Mouse (Mus musculus) left cerebral cortex, adult 11 months (tissue): ENCODE measurements around the gene Tmc3.

Experiments
- DNase-seq: peaks from one replicate; pipeline ENCODE4 v3.0.0; 2022; ENCODE audit warnings: low spot score

Gene Tmc3

GRCm38 (mm10) chr7:83584639-83585471 lies at the start of gene Tmc3:
Tmc3 (plus strand) TSS chr7:83584927.
- DNase-seq = peak; percentile 29

DNA sequence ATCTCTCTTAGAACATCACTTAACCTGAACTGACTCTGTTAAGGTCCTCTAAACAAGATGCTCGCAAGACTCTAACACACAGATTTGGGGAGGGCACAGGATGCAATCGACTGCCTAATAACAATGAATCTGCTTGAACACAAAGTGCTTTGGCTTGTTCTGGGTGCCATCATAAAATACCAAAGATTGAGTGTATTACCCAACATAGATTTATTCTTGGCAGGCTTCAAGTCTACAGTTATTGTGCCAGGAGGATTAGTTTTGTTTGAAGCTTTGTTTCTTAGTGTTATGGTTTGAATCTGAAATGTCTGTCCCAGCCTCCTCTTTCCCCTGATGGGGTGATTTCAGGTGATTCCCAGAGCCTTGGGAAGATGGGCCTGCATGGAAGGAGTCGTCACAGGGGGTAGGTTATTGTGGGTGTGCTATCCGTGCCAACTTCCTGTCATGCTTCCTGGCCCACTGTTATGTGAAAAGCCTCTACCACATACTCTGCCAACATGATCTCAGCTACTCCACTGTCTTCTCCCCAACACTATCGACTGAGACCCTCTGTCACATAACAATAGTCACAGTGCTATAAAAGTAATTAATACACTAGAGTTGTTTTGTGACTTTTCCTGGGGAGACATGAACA lies 43.1 kb upstream of the Tmc3 start:
- DNase-seq = no peak

GRCm38 (mm10) chr7:83548686-83549352 lies 35.9 kb upstream of the Tmc3 start:
- DNase-seq = no peak

DNA sequence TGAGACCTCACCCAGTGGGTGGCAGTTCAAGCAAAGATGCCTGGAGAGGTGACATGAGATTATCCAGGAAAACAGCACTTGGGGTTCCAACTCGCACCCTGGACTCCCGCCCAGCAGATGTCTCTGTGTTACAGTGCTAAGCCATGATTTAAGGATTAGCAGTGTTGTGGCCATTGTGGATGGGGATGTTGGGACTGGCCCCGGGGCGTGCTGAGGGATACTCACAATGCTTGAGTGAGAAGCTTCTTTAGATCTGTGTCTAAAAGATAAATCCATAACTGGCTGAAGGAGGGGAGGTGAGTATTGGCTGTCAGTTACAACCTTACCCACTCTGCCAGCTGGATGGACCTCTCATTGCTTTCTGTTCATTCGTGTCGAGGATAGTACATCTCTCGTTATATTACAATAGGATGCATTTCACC lies 35.4 kb upstream of the Tmc3 start:
- no peak for DNase-seq

DNA sequence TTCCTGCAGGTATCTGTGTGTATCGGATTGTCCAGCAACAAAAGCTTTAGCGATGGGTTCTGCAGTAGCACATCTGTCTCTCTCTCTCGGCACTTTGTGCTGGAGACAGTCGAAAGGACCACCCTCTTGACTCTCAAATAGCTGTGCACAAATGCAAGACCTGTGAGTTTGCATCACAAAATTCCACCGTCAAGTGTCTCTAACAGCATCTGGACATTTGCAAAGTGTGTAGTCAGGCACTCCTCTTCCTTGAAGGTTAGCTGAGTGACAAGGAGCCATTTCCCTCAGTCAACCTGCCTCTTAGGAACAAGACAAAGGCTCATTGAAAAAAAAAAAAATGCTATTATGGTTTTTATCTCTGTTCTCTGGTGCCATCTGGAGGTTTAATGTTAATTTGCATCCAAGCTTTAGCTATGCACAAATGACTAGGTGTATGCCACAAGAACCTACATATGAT lies 34.7 kb upstream of the Tmc3 start:
- DNase-seq = peak; percentile 55

DNA sequence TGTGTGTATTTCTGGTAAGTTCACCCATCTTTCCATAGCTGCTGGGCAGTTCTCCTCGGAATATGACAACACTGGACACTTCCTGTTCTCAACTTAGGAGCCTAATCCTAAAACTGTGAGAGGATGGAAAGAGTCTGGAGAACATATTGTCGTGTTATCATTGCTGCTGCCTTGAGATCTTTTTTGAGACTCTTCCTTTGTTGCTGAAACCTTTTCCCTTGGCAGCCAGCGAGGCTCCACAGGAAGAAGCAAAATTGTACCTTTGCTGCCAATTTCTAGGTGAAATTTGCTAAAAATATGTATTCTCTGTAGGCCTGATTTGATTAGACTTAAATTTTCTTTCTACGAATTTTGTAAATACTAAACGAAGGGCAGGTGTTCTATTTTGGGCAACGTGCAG lies 30.2 kb upstream of the Tmc3 start:
- no peak for DNase-seq

DNA sequence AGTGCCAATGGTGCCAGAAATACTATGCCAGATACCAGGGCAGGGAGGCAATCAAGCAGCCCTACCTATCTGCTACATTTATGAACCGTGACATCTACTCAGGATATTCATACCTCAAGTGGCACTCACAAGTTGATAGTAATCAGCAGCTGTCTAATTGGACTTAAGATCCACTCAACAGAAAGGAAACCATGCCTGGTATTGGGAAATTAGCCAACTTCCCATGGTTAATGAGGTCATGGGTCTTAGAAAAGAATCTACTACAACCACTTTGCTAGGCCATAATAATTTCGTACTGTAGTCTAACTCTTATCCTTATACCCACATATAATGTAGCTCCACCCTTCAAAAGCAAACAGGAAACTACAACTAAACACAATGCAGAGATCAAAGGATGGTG lies 28.2 kb upstream of the Tmc3 start:
- no peak for DNase-seq

DNA sequence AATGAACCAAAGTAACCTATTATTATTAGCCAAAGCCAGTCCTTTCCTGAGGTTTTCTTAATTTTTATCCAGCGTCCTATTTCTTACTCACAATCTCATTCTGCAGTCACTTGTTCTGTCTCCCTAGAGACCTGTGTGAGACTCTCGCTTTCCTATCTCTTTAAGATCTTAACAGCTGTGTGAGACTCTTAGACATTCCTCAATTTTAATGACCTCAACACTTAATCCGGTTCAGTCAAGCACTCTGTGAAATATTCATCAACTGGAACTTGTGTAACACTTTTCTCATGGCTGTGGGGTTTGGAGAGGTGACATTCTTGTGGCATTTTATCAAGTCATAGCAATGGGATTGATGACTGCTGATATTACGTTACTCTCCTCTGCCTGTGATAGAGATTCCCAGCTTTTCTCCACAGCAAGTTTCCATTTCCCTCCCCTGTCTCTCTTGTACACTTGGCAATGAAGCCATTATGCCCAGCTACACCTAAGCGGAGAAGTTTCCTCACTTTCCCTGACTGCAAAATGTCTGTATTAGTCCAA lies 25.9 kb upstream of the Tmc3 start:
- no peak for DNase-seq

DNA sequence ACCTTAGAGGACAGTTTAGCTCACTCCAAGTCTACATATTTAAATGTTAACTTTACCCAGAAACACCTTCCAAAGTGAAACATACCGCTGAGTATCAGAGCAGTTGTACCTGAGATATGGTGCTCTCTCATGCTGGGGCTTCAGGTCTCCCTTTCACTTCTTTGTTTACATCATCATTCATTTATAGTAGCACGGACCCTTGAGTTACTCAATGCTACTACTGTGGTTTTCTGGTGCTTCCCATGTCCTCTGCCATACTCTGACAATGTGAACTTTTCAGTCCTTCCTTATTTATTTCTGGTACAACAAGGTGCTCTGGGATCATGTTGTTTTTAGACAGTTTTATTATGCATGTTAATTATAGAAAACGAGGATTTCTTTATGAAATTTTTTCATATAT lies 25.2 kb upstream of the Tmc3 start:
- DNase-seq = no peak

- DNase-seq = no peak
Measured at GRCm38 (mm10) chr7:83561849-83562248, 22.9 kb upstream of the Tmc3 start.

DNA sequence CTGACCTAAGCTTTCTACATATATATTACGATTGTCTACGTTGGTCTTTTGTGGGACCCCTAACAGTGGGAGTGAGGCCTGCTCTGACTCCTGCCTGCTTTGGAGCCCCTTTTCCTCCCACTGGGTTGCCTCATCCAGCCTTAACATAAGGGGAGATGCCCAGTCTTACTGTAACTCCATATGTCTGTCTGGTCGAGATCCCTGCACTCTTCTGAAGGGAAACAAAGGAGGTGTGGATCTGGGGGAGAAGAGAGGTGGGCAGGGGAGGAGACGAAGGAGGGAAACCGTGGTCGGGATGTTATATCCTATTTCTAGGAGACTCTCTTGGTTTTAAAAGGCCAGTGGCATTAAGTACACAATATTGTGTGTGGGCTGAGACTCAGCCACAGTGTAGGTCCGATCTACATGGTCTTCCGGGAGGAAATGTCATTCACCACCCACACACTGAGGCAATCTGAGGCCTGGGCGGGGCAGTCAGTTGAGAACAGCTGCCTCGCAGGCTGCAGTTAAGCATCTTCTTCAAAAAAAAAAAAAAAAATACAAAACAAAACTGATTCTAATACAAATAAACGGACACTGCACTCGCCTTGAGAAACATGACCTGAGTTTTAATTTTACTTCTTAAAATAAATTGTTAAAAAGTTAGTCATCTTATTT lies 20.0 kb upstream of the Tmc3 start:
- no peak for DNase-seq

- no peak for DNase-seq
Measured at GRCm38 (mm10) chr7:83565976-83566375, 18.8 kb upstream of the Tmc3 start.

DNA sequence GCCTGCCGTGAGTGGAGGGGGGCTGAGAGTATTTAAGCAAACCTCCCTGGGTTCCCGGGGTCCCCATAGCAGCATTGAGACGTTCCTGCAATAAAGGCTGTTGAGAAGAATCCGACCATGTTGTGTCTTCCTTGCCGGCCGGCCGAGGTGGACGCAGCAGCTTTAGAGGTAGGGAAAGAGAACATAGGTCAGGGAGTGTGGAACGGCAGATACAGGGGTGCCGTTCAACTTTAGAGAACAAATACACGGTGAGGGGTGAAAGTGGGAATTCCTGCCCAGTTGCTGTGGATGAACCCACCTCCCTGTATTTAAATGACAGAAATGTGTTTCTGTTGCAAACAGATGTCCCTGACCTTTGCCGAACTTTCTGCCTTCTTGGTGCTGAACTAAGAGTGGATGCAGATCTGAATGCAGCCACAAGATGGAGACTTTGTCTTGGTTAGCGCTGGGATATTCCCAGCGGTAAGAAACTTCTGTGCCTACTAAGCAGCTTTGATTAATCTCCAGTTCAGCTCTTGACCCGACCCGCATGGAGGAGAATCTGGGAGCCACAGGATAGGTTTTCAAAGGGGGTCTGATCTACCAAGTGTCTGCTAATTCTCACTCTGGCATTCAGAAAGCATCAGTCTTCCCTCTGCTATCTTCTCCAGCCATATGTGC lies 16.8 kb upstream of the Tmc3 start:
- no peak for DNase-seq

- DNase-seq = no peak
Measured at GRCm38 (mm10) chr7:83568815-83569214, 15.9 kb upstream of the Tmc3 start.

GRCm38 (mm10) chr7:83569436-83569835 lies 15.3 kb upstream of the Tmc3 start:
- no peak for DNase-seq

- no peak for DNase-seq
Measured at GRCm38 (mm10) chr7:83571077-83571476, 13.7 kb upstream of the Tmc3 start.

GRCm38 (mm10) chr7:83571901-83572300 lies 12.8 kb upstream of the Tmc3 start:
- DNase-seq = no peak

- no peak for DNase-seq
Measured at GRCm38 (mm10) chr7:83572451-83572850, 12.3 kb upstream of the Tmc3 start.

- DNase-seq = no peak
Measured at GRCm38 (mm10) chr7:83580946-83581345, 3.8 kb upstream of the Tmc3 start.

DNA sequence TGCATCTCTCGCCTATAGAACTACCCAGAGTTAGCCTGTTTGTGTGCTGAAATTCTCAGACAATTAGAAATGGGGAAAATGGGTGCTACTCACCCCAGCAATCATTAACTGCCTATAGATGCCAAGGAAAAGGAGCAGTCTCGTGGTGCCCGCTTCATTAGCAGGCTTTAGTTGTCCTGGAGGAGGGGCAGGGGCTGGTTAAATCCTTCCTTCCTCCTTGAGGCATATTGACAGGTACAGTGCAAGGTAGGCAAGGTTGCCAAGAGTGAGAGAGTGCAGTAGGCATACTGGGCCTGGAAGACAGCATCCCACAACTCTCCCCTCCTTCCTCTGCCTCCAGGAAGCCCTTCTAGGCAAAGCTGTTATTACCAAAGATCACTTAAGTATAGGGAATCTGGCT lies 9.3 kb downstream of the Tmc3 start:
- no peak for DNase-seq

DNA sequence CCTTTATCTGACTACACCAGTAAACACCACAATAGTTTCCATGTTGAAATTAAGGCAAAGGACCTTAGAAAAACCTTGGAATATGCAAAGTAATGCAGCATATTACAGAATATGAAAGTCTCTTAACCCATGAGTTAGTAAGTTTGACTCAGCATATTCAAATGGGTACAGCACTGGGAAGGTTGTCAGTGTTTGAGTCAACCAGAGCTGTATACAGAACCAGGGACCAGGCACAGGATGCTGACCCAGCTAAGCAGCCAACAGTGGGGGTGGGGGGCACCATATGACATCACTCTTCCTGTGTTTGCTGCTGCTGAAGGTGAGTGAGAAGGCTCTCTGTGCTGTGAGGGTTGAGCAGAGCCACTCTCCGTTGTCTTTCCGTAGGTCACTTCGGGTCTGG lies 12.3 kb downstream of the Tmc3 start:
- DNase-seq = no peak
